Mouse (Mus musculus) thymus, postnatal 10 days (tissue): ENCODE measurements at regions not wholly inside any gene's neighbourhood (a gene's known extent, or its start where the extent isn't known, plus 50 kb on each side); places are given as distances from the start of the nearest gene placed in this dataset.
A peak's percentile ranks its signal among the peaks of the same experiment; 100 is the strongest.

ENCODE experiments used
- DNase-seq, 2 experiments: peaks; one replicate each; pipeline ENCODE4 v3.0.0; 2021; ENCODE audit warnings: low spot score in 2 of 2

DNA sequence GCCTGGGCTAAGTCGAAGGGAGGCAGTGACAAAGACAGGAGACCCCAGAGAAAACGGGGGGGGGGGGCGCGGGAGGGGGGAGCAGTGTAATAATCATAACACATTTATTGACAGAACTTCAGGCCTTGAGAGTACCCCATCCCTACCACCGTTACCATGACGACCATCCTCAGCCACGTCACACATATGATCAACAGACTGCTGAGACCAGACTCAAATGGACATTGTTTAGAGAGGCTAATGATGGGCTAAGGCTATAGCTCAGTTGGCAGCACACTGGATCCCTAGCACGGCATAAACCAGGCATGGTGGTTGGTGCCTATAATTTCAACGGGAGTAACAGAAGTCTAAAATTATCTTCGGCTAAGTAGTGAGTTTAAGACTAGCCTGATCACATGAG, 565.8 kb upstream of the Adam5 start:
- DNase-seq = no peak

DNA sequence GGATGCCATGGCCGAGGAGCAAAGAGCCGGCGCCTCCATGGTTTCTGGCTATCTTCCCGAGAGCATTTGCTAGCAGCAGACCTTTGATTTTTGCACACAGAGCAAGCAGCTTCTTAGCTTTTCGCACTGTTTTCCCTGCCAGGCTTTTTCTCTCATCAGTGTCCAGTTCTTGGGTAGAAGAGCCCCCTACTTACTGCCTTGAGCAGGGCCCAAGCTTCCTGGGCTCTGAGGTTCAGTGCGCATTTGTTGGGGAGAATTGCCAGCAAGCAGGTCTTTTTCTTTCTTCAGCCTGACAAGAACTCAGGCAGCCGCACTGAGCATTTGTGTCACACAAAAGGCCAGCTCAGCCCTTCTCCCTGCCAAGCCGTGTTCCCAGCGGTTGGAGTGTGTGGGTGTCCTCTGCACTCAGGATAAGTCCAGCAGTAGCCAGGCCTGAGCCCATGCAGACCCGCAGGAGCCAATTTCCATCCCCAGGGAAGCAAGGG, 565.2 kb upstream of the Adam5 start:
- DNase-seq = no peak

DNA sequence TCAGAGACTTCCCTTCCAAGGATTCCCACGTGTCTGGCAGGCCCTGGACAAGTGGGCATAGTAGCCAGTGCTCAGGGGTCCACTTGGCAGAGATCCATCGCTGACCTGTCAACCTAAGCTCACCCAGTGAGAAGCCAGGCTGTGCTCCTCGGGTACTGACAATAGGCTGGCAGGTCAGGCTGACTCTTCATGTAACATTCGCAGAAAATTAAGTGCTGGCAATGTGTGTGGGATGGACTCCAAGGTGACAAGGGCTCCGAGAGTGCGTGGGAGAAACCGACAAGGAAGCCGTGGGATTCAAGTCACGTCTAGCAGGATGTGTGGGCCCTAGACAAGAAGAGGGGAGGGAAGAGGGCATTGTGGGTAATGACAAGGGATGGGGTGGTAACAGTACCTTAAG, 564.6 kb upstream of the Adam5 start:
- no peak for DNase-seq

DNA sequence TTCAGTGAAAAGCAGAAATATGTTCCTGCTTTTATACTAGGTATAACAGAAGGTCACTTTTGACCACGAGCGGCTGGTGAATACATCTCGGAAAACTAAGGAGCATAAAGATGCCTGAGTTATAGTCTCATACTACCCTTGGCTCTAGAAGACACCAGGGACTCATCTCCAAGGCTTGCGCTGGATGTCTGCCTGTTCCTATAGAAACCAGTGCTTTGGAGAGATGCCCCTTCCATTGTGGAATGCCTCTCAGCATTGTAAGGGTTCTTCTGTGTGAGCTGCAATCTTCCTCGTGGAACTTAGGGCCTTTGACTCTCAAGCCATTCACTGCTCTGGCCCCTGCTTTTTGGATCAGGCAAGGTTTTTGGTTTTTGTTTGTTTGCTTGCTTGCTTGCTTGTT, 561.0 kb upstream of the Adam5 start:
- no peak for DNase-seq

DNA sequence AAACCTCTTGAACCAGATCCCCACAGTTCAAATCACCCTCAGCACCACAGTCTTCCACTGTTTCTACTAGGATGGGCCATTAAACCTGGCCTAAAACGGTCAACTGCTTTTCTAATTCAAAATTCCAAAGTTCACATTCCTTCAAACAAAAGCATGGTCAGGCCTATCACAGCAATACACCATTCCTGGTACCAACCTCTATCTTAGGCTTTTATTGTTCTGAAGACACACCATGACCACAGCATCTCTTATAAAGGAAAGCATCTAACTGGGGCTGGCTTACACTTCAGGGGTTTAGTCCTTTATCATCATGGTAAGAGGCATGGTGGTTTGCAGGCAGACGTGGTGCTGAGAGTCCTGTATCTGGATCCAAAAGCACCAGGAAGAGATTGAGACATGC, 560.4 kb upstream of the Adam5 start:
- no peak for DNase-seq

DNA sequence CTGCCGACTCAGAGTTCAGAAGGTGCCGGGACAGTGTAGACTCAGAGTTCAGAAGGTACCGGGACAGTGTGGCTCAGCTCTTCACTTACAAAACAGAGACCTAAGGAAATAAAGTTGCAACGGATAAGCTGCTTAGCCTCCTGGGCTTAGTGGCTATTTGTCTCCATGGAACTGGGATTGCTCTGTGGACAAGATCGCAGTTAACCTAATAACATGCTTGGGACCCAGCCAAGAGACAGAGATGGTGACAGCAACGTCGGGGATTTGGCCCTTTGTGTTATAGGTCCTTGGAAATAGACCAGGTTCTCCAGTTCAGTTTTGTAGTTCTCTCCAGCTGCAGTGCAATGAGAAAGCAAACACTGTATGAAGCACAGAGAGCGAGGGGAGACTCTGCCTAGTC, 549.1 kb upstream of the Adam5 start:
- no peak for DNase-seq

DNA sequence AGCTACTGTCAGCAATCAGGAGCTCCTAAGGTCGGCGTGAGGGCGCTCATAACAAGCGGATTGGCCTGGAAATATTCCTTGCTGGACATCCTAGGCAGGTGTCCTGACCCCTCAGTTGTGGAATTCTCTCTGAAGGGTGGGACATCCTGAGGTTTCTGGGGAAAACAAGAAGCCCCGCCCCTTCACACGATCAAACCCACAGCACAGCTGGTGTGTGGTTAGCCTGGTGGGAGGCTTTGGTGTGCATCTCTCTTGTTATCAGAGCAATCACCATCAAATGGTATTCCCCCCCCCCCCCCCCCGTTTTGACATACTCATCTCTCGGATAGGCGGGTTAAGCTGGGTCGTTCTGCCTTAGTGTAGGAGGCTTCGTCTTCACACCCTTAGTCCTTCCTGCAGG, 546.8 kb upstream of the Adam5 start:
- peak in 1 of 2 experiments; percentile 14 for DNase-seq

DNA sequence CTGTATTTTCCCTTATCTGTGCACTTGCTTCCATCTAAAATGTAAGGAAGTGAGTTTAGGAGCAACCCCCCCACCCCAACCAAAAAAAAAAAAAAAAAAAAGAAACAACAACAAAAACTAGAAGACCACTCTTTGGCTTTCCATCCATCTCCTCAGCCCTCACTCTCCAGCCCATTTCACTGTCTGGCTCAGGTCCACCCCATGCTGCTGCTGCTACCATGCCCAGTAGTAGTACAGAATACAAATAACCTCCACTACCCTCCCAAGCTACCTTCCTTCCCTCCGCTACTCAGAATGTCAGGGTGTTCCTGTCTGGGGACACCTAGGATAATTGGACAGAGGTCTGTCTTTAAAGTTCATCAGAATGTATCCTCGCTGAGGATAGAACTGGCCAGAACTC, 545.2 kb upstream of the Adam5 start:
- DNase-seq = no peak

DNA sequence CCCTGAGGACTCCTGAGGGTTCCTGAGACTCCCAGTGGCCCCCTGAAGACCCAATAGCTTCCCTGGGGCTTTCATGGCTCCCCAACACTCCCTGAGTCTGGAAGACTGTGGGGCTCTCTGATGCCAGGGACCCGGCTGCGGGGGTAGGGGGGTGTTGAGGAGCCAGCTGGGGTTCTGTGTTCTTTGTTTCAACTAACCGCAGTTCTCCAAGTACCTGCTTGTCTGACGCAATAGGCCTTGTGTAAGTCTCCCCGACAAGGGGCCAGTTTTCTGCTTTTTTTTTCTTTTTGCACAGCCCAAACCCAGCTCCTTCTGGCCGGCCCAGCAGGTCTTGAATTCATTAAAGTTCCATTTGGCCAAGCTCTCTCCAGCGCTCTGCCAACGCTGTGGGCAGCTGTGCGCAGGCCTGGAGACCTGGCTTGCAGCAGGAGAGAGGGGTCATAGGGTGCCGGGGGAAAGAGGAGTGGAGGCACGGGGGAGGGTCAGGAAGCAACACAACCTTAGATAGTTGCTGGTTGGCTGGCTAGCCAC, 544.5 kb upstream of the Adam5 start:
- peak; percentile 29 to 45 for DNase-seq

DNA sequence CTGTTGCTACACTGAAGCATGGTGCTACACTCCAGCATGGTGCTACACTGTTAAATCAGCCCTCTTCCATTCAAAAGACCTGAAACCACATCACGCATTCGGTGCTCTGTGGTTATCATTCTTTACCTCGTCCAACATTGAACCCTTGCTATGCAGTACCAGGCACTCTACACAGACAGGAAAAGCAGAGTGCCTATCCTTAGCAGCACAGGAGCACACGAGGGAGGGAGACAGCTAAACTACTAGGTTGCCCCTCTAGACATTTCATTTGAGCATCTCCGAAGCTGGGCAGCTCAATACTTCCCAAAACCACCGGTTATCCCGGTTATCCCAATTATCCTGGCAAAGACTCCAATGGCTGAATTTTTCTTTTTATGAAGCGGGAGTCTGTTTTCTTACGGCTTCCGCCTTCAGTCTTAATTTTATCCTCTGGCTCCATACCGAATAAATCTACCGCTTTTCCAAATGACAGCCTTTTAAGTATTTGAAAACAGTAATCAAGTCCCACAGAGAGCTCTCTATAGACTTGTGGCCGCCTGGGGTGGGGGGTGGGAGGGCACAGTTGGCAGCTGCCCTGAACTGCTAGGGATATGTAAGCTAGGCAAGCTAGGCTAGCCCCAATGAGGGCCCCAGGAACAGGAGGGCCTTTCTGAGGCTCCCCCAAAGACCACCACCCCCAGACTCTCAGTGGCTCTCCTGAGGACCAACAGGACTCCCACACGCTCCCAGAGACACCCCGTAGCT, 543.8 kb upstream of the Adam5 start:
- no peak for DNase-seq

DNA sequence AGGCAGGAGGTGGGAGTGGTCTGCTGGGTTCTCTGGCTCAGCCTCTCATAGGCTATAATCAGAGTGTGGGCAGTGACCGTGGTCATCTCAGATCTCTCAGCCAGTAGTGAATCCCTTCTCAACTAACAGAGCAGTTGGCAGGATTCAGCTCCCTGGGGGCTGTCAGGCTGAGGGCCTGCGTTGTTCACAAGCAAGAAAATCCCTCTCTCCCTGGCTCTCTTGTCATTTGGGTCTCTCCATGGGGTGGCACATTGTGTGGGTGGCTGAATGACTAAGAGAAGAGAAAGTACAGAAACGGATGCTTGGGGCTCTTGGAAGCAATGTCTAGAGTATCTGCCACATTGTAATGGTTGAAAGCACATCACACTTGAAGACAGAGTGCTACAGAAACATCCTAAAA, 542.0 kb upstream of the Adam5 start:
- no peak for DNase-seq

DNA sequence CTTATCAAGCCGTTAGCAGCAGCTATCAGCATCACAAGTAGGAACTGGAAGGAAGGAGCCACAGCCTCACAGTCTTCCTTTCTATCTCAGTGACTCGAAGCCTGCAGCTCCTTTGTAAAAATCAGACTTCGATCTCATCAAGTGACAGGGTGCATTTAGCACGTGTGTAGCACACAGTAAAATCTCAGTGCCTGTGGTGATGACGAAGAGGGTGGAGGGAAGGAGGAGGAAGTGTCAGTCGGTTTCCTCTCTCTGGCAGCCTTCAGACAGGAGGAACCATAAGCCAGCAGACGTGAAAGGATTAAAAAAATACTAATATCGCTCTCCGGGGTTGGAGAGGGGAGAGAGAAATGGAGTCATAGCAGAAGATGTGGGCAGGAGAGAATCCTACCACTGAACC, 538.5 kb upstream of the Adam5 start:
- no peak for DNase-seq

DNA sequence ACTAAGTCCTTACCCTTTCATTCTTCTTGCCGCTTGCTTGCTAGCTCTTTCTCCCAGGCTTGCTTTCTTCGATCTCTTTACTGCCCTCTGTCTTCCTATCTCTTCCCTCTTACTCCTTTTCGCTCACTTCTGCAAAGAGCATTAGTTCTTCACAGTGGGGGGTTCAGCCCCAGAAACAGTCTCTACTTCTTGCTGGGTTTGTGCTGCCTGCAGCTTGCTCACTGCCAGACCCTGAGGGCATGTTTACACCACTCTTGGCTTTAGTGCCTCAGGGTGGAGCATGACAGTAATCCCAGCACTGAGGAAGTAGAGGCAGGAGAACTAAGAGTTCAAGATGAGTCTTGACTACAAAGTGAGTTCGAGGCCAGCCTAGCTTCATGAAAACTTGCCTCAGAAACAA, 538.0 kb upstream of the Adam5 start:
- DNase-seq = no peak

DNA sequence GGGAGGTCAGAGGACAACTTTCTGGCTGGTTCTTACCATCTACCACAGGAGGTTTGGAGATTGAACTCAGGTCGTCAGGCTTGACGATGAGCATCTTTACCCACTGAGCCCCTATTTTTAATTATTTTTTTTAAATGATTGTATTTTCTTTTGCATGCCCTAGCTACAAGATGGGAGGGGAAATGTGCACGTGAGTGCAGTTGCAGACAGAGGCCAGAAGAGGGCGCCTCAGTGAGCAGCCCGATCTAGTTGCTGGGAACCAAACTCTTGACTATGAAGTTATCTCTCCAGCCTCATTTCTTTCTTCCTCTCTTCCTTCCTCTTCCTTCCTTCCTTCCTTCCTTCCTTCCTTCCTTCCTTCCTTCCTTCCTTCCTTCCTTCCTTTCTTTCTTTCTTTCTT, 537.3 kb upstream of the Adam5 start:
- DNase-seq = no peak

DNA sequence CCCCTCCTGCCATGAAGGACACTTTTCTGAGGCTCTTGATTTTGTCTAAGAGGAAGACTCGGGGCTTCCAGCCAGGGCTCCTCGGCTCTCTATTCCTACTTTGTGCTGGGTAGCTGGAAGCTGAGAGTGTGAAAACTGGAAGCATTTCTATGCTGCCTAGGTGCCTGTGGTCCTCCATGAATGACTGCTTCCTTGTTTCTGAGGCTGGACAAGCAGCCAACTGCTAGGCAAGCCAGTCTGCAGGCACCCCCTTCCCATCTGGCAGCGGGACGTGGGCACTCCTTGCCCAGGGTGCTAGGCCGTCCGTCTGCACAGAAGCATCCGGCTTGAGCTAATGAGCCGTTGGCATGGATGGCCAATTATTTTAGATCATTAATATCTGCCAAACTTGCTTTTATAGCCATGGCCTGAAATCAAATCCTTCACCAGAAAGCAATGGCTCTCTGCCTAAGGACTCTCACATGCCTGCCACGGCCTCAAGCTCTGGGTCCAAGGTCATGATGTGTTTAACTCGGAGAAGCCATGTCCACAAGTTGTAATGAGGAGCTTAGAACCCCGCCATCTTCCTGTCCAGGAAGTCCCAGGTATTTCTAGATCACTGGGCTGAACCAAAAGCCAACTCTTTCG, 534.5 kb upstream of the Adam5 start:
- DNase-seq = no peak

DNA sequence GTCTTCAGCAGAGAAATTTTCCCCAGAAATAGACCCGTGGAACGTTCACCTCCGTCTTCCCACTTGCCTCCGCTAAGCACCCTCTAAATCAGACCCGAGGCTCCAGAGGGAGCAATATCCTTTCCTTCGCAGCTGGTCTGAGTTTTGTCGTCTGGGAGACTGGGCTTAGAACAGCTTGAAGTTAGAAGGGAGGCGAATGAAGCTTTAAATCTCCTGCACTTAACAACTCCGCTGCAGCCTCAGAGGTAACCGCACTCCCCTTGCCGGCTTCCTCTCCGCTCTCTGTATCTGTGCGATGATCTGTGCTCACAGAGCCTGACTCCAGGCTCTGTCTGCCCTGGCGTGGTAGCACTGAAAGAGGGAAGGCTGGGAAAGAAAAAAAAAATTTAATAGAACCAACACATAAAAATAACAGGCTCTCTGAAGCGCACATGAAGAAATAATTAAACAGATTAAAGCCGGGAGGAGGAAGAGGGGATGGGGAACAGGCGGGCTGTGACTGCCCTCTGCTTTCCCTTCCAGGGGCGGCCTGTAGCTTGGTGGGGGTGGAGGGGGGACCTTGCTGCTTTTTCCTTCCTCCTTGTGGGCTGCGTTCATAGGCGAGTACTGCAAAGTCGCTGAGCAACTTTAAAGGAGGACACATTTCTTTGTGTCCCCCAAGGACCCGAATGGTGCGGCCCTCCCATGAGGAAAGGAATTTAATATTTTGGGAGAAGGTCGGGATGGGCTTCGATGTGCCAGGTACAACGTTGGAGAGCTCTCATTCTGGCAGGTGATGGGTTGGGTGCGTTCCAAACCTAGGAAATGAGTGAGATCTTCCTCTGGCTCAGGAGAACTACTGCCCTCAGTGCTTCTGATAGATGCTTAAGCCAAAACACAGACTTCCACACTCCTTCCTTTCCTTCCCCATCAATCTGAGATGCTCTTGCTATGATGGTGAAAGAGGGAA, 529.9 kb upstream of the Adam5 start:
- DNase-seq = peak in 1 of 2 experiments; percentile 27

DNA sequence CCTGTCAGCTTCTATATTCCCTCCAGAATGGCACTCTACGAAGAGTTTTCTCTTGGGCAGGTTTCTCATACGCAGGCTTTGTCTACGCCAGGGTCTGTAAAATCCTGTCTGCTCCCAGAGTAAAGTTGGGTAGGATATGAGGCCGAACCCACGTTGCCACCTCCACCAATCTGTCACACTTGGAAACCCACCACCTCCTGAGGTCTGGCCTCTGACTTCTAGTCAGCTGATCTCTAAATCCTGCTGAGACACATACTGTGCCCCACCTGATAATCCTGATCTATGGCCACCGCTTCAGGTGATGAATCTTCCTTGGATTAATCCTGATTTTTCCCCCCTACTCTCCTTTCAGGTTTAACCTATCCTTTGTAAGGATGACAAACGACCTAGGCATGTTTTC, 529.2 kb upstream of the Adam5 start:
- no peak for DNase-seq

DNA sequence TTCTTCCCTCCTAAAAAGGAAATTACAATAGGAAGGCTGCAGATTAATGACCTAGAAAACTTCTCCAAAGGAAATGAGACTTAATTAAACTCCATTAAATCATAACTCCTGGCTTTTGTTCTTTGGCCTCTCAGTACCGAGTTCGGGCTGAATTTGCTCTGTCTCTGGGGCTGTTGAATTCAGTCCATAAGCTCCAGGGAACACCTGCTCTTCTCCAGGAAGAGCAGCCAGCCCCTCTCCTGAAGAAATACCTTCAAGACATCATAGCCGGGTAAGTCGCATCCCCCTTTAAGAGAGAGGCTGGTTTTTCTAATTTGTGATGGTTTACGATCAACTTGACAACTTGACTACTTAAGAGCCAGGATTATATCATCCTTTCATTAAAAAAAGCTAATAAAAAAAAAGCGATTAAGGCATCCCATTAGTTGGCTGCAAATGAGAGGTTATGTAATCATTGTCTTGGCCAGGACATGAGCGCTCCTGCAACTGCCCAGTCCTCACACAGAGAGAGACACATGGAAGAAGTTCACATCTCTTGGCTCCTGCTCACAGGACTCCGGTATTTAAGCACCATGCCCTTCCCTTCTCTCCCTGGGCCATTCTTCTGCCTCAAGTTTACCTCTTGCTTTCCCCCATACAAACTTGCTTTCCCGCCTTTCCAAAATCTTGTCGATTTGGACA, 524.0 kb upstream of the Adam5 start:
- DNase-seq = no peak

DNA sequence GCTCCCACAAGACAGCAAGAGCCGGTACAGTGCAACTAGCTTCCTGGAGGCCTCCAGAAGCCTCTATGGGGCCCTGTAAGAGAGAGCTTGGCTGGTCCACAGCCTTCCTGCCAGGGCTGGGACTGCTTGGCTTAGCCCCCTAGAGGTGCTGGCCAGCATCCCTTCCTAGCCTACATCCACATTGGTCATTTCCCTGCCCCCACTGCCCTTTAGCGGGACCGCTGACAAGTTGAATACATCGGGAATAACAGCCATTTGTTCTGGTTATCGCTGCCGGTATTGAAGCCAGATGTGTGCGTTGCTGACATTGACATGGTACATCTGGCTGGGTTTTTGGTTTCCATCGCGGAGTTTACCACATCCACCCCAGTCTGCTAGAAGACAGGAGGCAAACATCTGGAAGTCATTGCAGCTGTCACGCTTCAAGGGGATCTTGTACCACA, 519.0 kb upstream of the Adam5 start:
- peak in 1 of 2 experiments; percentile 25 for DNase-seq

DNA sequence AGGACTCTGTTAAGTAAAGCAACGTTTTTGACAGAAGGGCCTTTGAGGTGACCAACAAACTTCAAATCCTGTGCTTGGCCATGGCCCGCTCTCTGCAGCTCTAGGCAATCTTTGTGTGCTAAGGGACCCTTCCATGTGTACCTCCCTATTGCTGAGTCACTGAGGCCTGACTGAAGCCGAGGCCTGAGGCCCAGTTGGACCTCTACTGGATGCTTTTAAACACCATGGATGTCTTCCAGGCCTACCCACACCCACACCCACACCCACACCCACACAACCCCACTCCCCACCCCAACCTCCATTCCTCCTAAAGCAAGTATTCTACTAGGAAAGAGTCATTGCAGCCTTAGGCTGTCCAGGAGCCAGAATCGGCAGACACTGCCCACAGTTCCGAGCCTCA, 518.3 kb upstream of the Adam5 start:
- no peak for DNase-seq

DNA sequence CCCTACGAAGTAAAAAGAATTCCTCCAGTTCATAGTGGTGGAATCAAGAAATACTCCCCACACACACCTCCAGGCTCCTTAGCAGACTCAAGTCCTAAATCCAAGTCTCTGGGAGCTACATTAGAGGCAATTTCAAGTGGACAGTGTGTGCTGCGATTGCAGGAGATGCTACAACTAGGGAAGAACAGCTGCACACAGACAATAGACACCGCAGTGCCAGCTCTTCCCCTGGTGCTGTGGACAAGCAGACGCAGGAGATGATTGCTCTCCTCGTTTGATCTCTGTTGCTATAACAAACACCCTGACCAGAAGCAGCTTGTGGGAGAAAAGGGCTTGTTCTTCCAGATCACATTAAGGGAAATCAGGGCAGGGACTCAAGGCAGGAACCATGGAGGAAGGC, 517.1 kb upstream of the Adam5 start:
- DNase-seq = no peak

DNA sequence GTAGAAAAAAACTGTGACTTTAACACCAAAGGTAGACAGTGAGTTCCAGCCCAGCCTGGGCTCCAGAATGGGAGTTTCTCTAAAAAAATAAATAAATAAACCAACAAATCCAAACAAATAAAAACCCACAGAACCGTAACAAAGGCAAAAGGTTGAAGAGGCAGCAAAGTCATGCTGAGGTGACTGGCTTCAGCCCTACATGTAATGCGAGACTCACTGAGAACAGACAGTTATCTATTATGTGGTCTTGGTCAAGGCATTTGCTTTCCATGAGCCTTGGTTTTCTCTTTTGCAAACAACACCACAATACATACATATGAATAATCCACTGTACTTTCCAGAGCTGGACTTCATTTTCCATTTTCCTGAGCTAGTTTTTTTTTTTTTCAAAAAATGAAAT, 516.6 kb upstream of the Adam5 start:
- no peak for DNase-seq
